Comparison of ENCODE assay signal across 11 mouse cellular contexts in genomic region chr13:28787331-28787643, GRCm38 (mm10).
DNase-seq lines count a peak whose midpoint lies in the region; ATAC-seq and TF ChIP-seq lines count a peak whose summit lies in the region.
"Had no signal": no experiment of that assay in that cellular context is flagged by ENCODE, and none has a peak within 500 bp of the region (broad histone marks: within the 10 kb centered on the region; RNA-seq: fewer than 3 reads in every experiment).

No protein-coding gene starts in this region.

- H3ac ChIP-seq in myocyte (ENCODE audit: control insufficient read depth, insufficient read length), result no peak overlapping the region

- no peaks in the 10 kb centered on the region for H3K9me3 ChIP-seq in lung, embryonic 14.5 days (ENCODE audit: low read depth, low read length)
- H3K9me3 ChIP-seq in forebrain, embryonic 10.5 days, result no peaks in the 10 kb centered on the region
- no peaks in the 10 kb centered on the region for H3K9me3 ChIP-seq in hindbrain, postnatal 0 days (ENCODE audit: low read length)
- H3K9me3 ChIP-seq: heart, embryonic 15.5 days; liver, embryonic 12.5 days had no signal

- peak; percentile 65 for ATAC-seq in lung, embryonic 14.5 days (ENCODE audit: insufficient read depth)
- ATAC-seq in hindbrain, postnatal 0 days, result no peak
- no peak for ATAC-seq in CD4-positive, CD25-positive, alpha-beta regulatory T cell, adult 4 months
- ATAC-seq: liver, embryonic 12.5 days had no signal

- peaks cover 32% of the 10 kb centered on the region for H3K79me2 ChIP-seq in myocyte (ENCODE audit: control insufficient read depth, insufficient read depth)

- peak; percentile 80 for DNase-seq in lung, embryonic 14.5 days
- no peak for DNase-seq in lung, adult 2 months
- no peak for DNase-seq in forebrain, embryonic 10.5 days (ENCODE audit: extremely low spot score, low spot score)
- DNase-seq in hindbrain, postnatal 0 days (ENCODE audit: low spot score), result no peak
- DNase-seq in layer of hippocampus, postnatal 36 days, result no peak
- DNase-seq in layer of hippocampus, postnatal 10 days (ENCODE audit: low spot score in 2 of 2), result no peak
- DNase-seq: right cerebral cortex, postnatal 4 days had no signal

- TF ChIP-seq CTCF in lung, embryonic 14.5 days (IDR thresholded peaks at IDR 0.05; ENCODE audit: low read depth), result no peak
- TF ChIP-seq CTCF in lung, adult 2 months (IDR thresholded peaks at IDR 0.05; ENCODE audit: insufficient read depth, low read length), result no peak
- TF ChIP-seq CTCF in hindbrain, postnatal 0 days (IDR thresholded peaks at IDR 0.05; ENCODE audit: low read depth), result no peak

- no peaks in the 10 kb centered on the region for H3K36me3 ChIP-seq in lung, embryonic 14.5 days (ENCODE audit: insufficient read depth)
- no peaks in the 10 kb centered on the region for H3K36me3 ChIP-seq in forebrain, embryonic 10.5 days (replicated peaks)
- no peaks in the 10 kb centered on the region for H3K36me3 ChIP-seq in hindbrain, postnatal 0 days (ENCODE audit: insufficient read depth, low read length)
- H3K36me3 ChIP-seq in myocyte (ENCODE audit: control insufficient read depth, insufficient read depth), result no peaks in the 10 kb centered on the region
- H3K36me3 ChIP-seq: heart, embryonic 15.5 days; liver, embryonic 12.5 days had no signal

- H3K9ac ChIP-seq in lung, embryonic 14.5 days, result no peak overlapping the region
- no peak overlapping the region for H3K9ac ChIP-seq in hindbrain, postnatal 0 days (replicated peaks; ENCODE audit: low read length)
- H3K9ac ChIP-seq: heart, embryonic 15.5 days; liver, embryonic 12.5 days had no signal

- H3K4me2 ChIP-seq in lung, embryonic 14.5 days, result peak overlapping the region; percentile 37
- H3K4me2 ChIP-seq in hindbrain, postnatal 0 days (ENCODE audit: low read depth, low read length), result 0 out of 2 replicates have a peak overlapping the region, but pooled peaks have one; percentile 3
- peak overlapping the region; percentile 39 for H3K4me2 ChIP-seq in myocyte (ENCODE audit: low read depth)
- H3K4me2 ChIP-seq: heart, embryonic 15.5 days; liver, embryonic 12.5 days had no signal

- 21% methylated on average over 3 of the region's 3 CpGs for WGBS in lung, embryonic 14.5 days
- 33% methylated on average over 3 of the region's 3 CpGs for WGBS in lung, adult 2 months
- WGBS in forebrain, embryonic 10.5 days, result 41% methylated on average over 3 of the region's 3 CpGs
- WGBS in hindbrain, postnatal 0 days, result 26% methylated on average over 3 of the region's 3 CpGs

- TF ChIP-seq POLR2A in lung, adult 2 months (IDR thresholded peaks at IDR 0.05; ENCODE audit: borderline replicate concordance, extremely low read depth, low read depth, low read length), result no peak
- no peak for TF ChIP-seq POLR2A in myocyte (IDR thresholded peaks at IDR 0.05; ENCODE audit: insufficient read length, low read depth)

- H3K27ac ChIP-seq in lung, embryonic 14.5 days (ENCODE audit: low read depth), result peak overlapping the region; percentile 38; the same call in 1 of the 2 replicates
- H3K27ac ChIP-seq in forebrain, embryonic 10.5 days, result peak overlapping the region; percentile 75
- H3K27ac ChIP-seq in hindbrain, postnatal 0 days, result peak overlapping the region; percentile 37; the same call in 1 of the 2 replicates
- H3K27ac ChIP-seq: heart, embryonic 15.5 days; liver, embryonic 12.5 days had no signal

- H3K4me1 ChIP-seq in lung, embryonic 14.5 days (ENCODE audit: insufficient read depth), result peaks cover 14% of the 10 kb centered on the region
- H3K4me1 ChIP-seq in lung, adult 2 months (ENCODE audit: control insufficient read depth, insufficient read depth, low read length), result peaks cover 10% of the 10 kb centered on the region
- H3K4me1 ChIP-seq in forebrain, embryonic 10.5 days, result peaks cover 84% of the 10 kb centered on the region
- H3K4me1 ChIP-seq in hindbrain, postnatal 0 days (ENCODE audit: insufficient read depth, low read length), result peaks cover 4% of the 10 kb centered on the region; the same call in 1 of the 2 replicates
- H3K4me1 ChIP-seq: liver, embryonic 12.5 days had no signal

- H3K4me3 ChIP-seq in lung, embryonic 14.5 days (ENCODE audit: low read depth, low read length), result no peak overlapping the region
- no peak overlapping the region for H3K4me3 ChIP-seq in lung, adult 2 months (replicated peaks; ENCODE audit: extremely low read depth, low read depth, low read length)
- H3K4me3 ChIP-seq in forebrain, embryonic 10.5 days, result 0 out of 2 replicates have a peak overlapping the region, but pooled peaks have one; percentile 13
- no peak overlapping the region for H3K4me3 ChIP-seq in hindbrain, postnatal 0 days (ENCODE audit: low read length)
- H3K4me3 ChIP-seq in myocyte, result no peak overlapping the region
- H3K4me3 ChIP-seq: heart, embryonic 15.5 days; liver, embryonic 12.5 days had no signal

- H3K27me3 ChIP-seq in lung, embryonic 14.5 days (ENCODE audit: insufficient read depth, low read length), result no peaks in the 10 kb centered on the region
- H3K27me3 ChIP-seq in forebrain, embryonic 10.5 days (ENCODE audit: poor library complexity, severe bottlenecking), result no peaks in the 10 kb centered on the region
- no peaks in the 10 kb centered on the region for H3K27me3 ChIP-seq in hindbrain, postnatal 0 days (ENCODE audit: insufficient read depth, low read length)
- no peaks in the 10 kb centered on the region for H3K27me3 ChIP-seq in myocyte (ENCODE audit: control insufficient read depth, insufficient read depth, insufficient read length)
- H3K27me3 ChIP-seq: heart, embryonic 15.5 days; liver, embryonic 12.5 days had no signal

TF ChIP-seq in myocyte, 11 proteins besides CTCF, POLR2A, EP300 and RAD21:
- TF ChIP-seq REST (IDR thresholded peaks at IDR 0.05; ENCODE audit: insufficient read depth, insufficient read length) (no peak), TCF12 (IDR thresholded peaks at IDR 0.05; ENCODE audit: insufficient read depth, poor library complexity, severe bottlenecking) (no peak), MAX (IDR thresholded peaks at IDR 0.05; ENCODE audit: low read depth) (no peak), POLR2AphosphoS2 (IDR thresholded peaks at IDR 0.05; ENCODE audit: insufficient read length, low read depth) (no peak), TCF3 (IDR thresholded peaks at IDR 0.05; ENCODE audit: insufficient read length, low read depth) (no peak), SRF (IDR thresholded peaks at IDR 0.05; ENCODE audit: control insufficient read depth, insufficient read length, low read depth) (no peak), USF1 (IDR thresholded peaks at IDR 0.05; ENCODE audit: low read depth) (no peak), MYOG (IDR thresholded peaks at IDR 0.05; ENCODE audit: control insufficient read depth in 1 of 3, insufficient read depth in 1 of 3, insufficient read length in 2 of 3, low read depth in 2 of 3) (no peak), E2F4 (IDR thresholded peaks at IDR 0.05; ENCODE audit: insufficient read depth) (no peak), CEBPB (IDR thresholded peaks at IDR 0.05; ENCODE audit: insufficient read depth, poor library complexity, severe bottlenecking) (no peak), MYOD1 (IDR thresholded peaks at IDR 0.05; ENCODE audit: control insufficient read depth in 1 of 3, insufficient read length in 2 of 3, low read depth in 2 of 3) (no peak)
